Mouse (Mus musculus) embryonic facial prominence, embryonic 10.5 days (tissue): Measurements from ENCODE around the gene H2-M10.6. TPM values are rescaled to one million over a fixed set of nuclear protein-coding genes. Genes with fewer than 3 reads are reported as not detected.

Experiments used
- DNase-seq: peaks from one replicate; pipeline ENCODE4 v3.0.0-alpha.2; 2017; ENCODE audit warnings: low spot score
- H3K27ac ChIP-seq: fragments of 300-500 bp; sonication (generic); replicated peaks from 2 replicates; pipeline ENCODE4 v1.5.1; 2016; ENCODE audit warnings: mild to moderate bottlenecking
- H3K27me3 ChIP-seq: fragments of 300-500 bp; sonication (generic); replicated peaks from 2 replicates; pipeline ENCODE4 v1.6.1; 2016; ENCODE audit warnings: low read depth, mild to moderate bottlenecking; ENCODE audit not compliant: poor library complexity, severe bottlenecking
- H3K36me3 ChIP-seq: fragments of 300-500 bp; sonication (generic); replicated peaks from 2 replicates; pipeline ENCODE4 v1.6.1; 2016; ENCODE audit warnings: mild to moderate bottlenecking, moderate library complexity
- H3K4me1 ChIP-seq: fragments of 300-500 bp; sonication (generic); 2 replicates; pipeline ENCODE4 v1.6.1; 2016
- H3K4me3 ChIP-seq: fragments of 300-500 bp; sonication (generic); 2 replicates; pipeline ENCODE4 v1.5.1; 2016; ENCODE audit warnings: mild to moderate bottlenecking, moderate library complexity
- H3K9me3 ChIP-seq: fragments of 300-500 bp; sonication (generic); 2 replicates; pipeline ENCODE4 v1.6.1; 2016; ENCODE audit warnings: mild to moderate bottlenecking
- WGBS: fragments of 180-500 bp; shearing (Covaris S2); methylation state at CpG from one replicate; pipeline ENCODE4 v1.1.7; 2016; 5-methylcytosine and 5-hydroxymethylcytosine counted together
- polyA plus RNA-seq: library from polyadenylated mRNA; unstranded; fragments of >200 nt; fragmentation: Nextera tagmentation; extraction: Ambion mirVana; gene quantifications from 2 replicates; pipeline ENCODE4 v1.2.1, GENCODE M21; 2016

Gene H2-M10.6
- polyA plus RNA-seq, 1 experiment from 2014 or later = not detected

GRCm38 (mm10) chr17:36848911-36849310, 36.9 kb downstream of the H2-M10.6 start:
- no peaks in the 10 kb centered on the region for H3K27me3 ChIP-seq
- H3K9me3 ChIP-seq = no peaks in the 10 kb centered on the region
- H3K4me3 ChIP-seq = no peak overlapping the region
- H3K27ac ChIP-seq = no peak overlapping the region
- 0 out of 2 replicates have a peak, but pooled peaks cover 4% of the 10 kb centered on the region for H3K4me1 ChIP-seq
- 86% methylated on average over 5 of the region's 5 CpGs for WGBS
- H3K36me3 ChIP-seq = peaks cover 47% of the 10 kb centered on the region
- DNase-seq = no peak

DNA sequence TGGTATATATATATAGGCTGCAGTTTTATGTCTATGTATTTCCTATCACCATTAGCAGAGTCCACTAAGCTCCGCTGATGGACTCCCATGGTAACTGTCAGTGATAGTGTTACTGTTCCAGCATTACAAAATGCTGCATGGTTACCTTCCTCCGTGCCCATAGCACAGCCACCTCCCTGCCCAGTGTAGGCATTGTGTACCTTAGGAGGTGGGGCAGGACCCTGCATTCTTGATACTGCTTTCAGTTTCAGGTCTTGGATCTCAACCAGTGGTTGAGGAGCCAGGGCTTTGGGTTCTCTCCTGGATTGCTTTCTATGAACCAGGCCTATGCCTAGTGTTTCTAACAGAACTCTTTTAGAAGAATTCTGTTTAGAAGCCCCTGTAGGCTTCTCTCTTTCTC, 38.0 kb downstream of the H2-M10.6 start:
- no peaks in the 10 kb centered on the region for H3K27me3 ChIP-seq
- no peak for DNase-seq
- H3K4me1 ChIP-seq = no peaks in the 10 kb centered on the region
- 93% methylated on average over 2 of the region's 2 CpGs for WGBS
- H3K4me3 ChIP-seq = no peak overlapping the region
- peaks cover 58% of the 10 kb centered on the region for H3K36me3 ChIP-seq
- no peaks in the 10 kb centered on the region for H3K9me3 ChIP-seq
- H3K27ac ChIP-seq = no peak overlapping the region

GRCm38 (mm10) chr17:36851200-36851599, 39.2 kb downstream of the H2-M10.6 start:
- no peak overlapping the region for H3K4me3 ChIP-seq
- H3K4me1 ChIP-seq = no peaks in the 10 kb centered on the region
- WGBS = 93% methylated on average over 5 of the region's 5 CpGs
- no peaks in the 10 kb centered on the region for H3K9me3 ChIP-seq
- no peak for DNase-seq
- H3K27me3 ChIP-seq = no peaks in the 10 kb centered on the region
- no peak overlapping the region for H3K27ac ChIP-seq
- peaks cover 69% of the 10 kb centered on the region for H3K36me3 ChIP-seq

DNA sequence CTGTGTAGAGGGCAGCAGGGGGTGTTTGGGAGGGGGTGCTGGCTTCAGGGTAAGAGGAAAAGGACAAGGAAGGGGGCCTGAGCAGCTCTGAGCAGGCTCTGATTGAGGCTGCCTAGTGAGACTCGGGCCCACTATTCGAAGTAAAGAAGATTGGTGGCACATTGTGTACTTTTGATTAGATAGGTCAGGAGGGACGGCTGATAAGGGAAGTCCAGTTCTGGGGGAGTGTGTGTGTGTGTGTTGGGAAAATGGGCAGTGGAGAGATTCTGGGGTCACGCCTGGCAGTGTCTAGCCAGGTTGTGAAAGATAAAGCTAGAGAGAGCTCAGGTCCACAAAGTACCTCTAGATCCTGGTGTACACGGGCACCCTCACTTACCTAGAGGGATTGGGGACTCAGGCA, 39.7 kb downstream of the H2-M10.6 start:
- no peaks in the 10 kb centered on the region for H3K4me1 ChIP-seq
- 86% methylated on average over 5 of the region's 5 CpGs for WGBS
- H3K36me3 ChIP-seq = peaks cover 70% of the 10 kb centered on the region

GRCm38 (mm10) chr17:36855484-36855883, 43.5 kb downstream of the H2-M10.6 start:
- H3K27ac ChIP-seq = no peak overlapping the region
- 92% methylated on average over 3 of the region's 3 CpGs for WGBS
- H3K4me3 ChIP-seq = no peak overlapping the region
- no peaks in the 10 kb centered on the region for H3K27me3 ChIP-seq
- H3K36me3 ChIP-seq = peaks cover 99% of the 10 kb centered on the region
- H3K4me1 ChIP-seq = no peaks in the 10 kb centered on the region
- DNase-seq = no peak
- H3K9me3 ChIP-seq = no peaks in the 10 kb centered on the region

More for the DNA sequence above, 39.7 kb downstream of the H2-M10.6 start:
- no peak overlapping the region for H3K27ac ChIP-seq
- no peaks in the 10 kb centered on the region for H3K9me3 ChIP-seq
- no peaks in the 10 kb centered on the region for H3K27me3 ChIP-seq
- no peak for DNase-seq
- no peak overlapping the region for H3K4me3 ChIP-seq

DNA sequence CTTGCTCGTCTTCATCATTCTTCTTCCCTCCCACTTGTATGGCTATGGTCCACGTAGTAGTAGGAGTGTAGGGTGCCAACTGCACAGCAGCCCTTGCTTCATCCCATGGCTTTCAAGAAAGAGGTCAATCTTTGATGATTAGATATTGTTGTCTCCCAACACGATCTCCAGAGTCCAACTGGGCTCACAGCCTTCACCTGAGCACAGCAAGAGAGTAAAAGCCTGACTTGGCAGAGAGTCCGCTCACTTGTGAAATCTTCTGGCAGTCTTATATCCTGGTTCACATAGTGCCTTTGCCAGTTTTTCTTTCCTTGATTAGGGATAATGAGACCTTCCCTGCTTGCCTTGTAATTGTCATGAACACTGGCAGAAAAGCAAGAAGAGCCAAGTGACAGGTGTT, 44.3 kb downstream of the H2-M10.6 start:
- Histone ChIP-seq H3K27ac (no peak overlapping the region), H3K4me3 (no peak overlapping the region), H3K4me1 (no peaks in the 10 kb centered on the region), H3K36me3 (peaks cover 92% of the 10 kb centered on the region), H3K9me3 (no peaks in the 10 kb centered on the region), H3K27me3 (no peaks in the 10 kb centered on the region)
- 92% methylated on average over 4 of the region's 4 CpGs for WGBS
- DNase-seq = no peak

GRCm38 (mm10) chr17:36858181-36858580, 46.2 kb downstream of the H2-M10.6 start:
- no peak for DNase-seq
- WGBS = 92% methylated on average over 3 of the region's 3 CpGs
- no peak overlapping the region for H3K27ac ChIP-seq
- H3K36me3 ChIP-seq = peaks cover 72% of the 10 kb centered on the region
- H3K27me3 ChIP-seq = no peaks in the 10 kb centered on the region
- H3K4me1 ChIP-seq = no peaks in the 10 kb centered on the region
- no peak overlapping the region for H3K4me3 ChIP-seq
- H3K9me3 ChIP-seq = no peaks in the 10 kb centered on the region

DNA sequence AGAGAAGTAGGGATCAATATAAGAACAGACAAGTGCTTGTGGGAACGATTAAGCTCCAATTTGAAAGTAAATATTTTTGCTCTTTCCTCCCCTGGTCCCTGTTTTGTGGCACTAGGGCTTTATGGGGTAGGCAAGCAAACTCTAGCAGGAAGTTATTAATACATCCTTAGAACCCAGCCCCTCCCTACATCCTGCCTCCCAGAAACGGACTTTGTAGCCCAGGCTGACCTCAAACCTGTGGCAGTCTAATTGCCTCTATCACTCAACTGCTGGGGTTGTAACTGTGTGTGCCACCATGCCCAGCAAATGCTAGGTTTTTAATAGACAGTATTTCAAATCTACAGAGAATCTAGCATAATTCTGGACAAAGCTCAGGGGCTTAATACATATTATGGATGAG, 49.7 kb downstream of the H2-M10.6 start:
- WGBS = 65% methylated on average over 2 of the region's 2 CpGs
- Histone ChIP-seq H3K27me3 (peaks cover 19% of the 10 kb centered on the region), H3K4me1 (peaks cover 2% of the 10 kb centered on the region), H3K4me3 (no peak overlapping the region), H3K27ac (no peak overlapping the region), H3K9me3 (no peaks in the 10 kb centered on the region), H3K36me3 (peaks cover 37% of the 10 kb centered on the region)
- no peak for DNase-seq

Other genes with a start within 250 kb of the H2-M10.6 start
- not detected in 2 replicates for gene H2-M9, start 169.5 kb upstream of the H2-M10.6 start, polyA plus RNA-seq
- gene H2-M1, start 140.0 kb upstream of the H2-M10.6 start, polyA plus RNA-seq = not detected in 2 replicates
- gene H2-M10.5, start 39.3 kb upstream of the H2-M10.6 start, polyA plus RNA-seq = not detected in 2 replicates
- 42.1 and 45.6 TPM in 2 replicates for gene Trim26, start 25.0 kb downstream of the H2-M10.6 start, polyA plus RNA-seq
- gene Trim15, start 55.0 kb downstream of the H2-M10.6 start, polyA plus RNA-seq = 0.21 and 0.36 TPM in 2 replicates
- gene Trim10, start 57.4 kb downstream of the H2-M10.6 start, polyA plus RNA-seq = 5.8 and 6.0 TPM in 2 replicates
- gene Trim40, start 78.0 kb downstream of the H2-M10.6 start, polyA plus RNA-seq = not detected in 2 replicates
- not detected in 2 replicates for gene Trim31, start 85.9 kb downstream of the H2-M10.6 start, polyA plus RNA-seq
- gene Rnf39, start 130.7 kb downstream of the H2-M10.6 start, polyA plus RNA-seq = not detected in 2 replicates
- gene Ppp1r11, start 139.6 kb downstream of the H2-M10.6 start, polyA plus RNA-seq = 151 and 153 TPM in 2 replicates
- gene Znrd1, start 146.4 kb downstream of the H2-M10.6 start, polyA plus RNA-seq = 95.1 and 100 TPM in 2 replicates
- 7.2 and 9.7 TPM in 2 replicates for gene Znrd1as, start 146.4 kb downstream of the H2-M10.6 start, polyA plus RNA-seq
- gene 2410137M14Rik, start 169.1 kb downstream of the H2-M10.6 start, polyA plus RNA-seq = not detected in 2 replicates
- gene H2-M5, start 177.4 kb downstream of the H2-M10.6 start, polyA plus RNA-seq = 0.52 and 0.87 TPM in 2 replicates
- 97.0 and 106 TPM in 2 replicates for gene Zfp57, start 189.0 kb downstream of the H2-M10.6 start, polyA plus RNA-seq
- gene Mog, start 211.2 kb downstream of the H2-M10.6 start, polyA plus RNA-seq = 0.18 and 0.31 TPM in 2 replicates
- 7.0 and 9.4 TPM in 2 replicates for gene Gabbr1, start 233.8 kb downstream of the H2-M10.6 start, polyA plus RNA-seq